Mouse (Mus musculus) heart, adult 2 months (tissue): Measurements from ENCODE around the gene Galnt7. TPM values are rescaled to one million over a fixed set of nuclear protein-coding genes. Genes with fewer than 3 reads are reported as not detected.

Source experiments
- DNase-seq, 2 experiments: peaks; one replicate each; pipeline ENCODE4 v3.0.0; 2021
- H3K27ac ChIP-seq: fragments of 200-600 bp; 2 replicates; pipeline ENCODE4 v1.8.1; 2022
- H3K27me3 ChIP-seq: fragments of 200-500 bp; 2 replicates; pipeline ENCODE4 v1.6.1; 2012; ENCODE audit warnings: mild to moderate bottlenecking, low read length, inconsistent platforms, mixed read lengths; ENCODE audit not compliant: control insufficient read depth, insufficient read depth
- H3K36me3 ChIP-seq: fragments of 200-500 bp; 2 replicates; pipeline ENCODE4 v1.6.1; 2012; ENCODE audit warnings: low read length, inconsistent platforms; ENCODE audit not compliant: control insufficient read depth, insufficient read depth
- H3K4me1 ChIP-seq: fragments of 200-500 bp; 2 replicates; pipeline ENCODE4 v1.6.1; 2011; ENCODE audit warnings: low read length; ENCODE audit not compliant: control insufficient read depth, insufficient read depth
- H3K4me3 ChIP-seq: fragments of 200-600 bp; 2 replicates; pipeline ENCODE4 v1.8.1; 2022
- H3K79me2 ChIP-seq: fragments of 200-500 bp; replicated peaks from 2 replicates; pipeline ENCODE4 v1.6.1; 2012; ENCODE audit warnings: mild to moderate bottlenecking, inconsistent platforms, low read length, moderate library complexity, mixed read lengths; ENCODE audit not compliant: control insufficient read depth, insufficient read depth
- H3K9ac ChIP-seq: fragments of 200-500 bp; 2 replicates; pipeline ENCODE4 v1.6.1; 2012; ENCODE audit warnings: low read depth, mild to moderate bottlenecking, control low read depth, inconsistent platforms, low read length, mixed read lengths
- CTCF ChIP-seq: fragments of 200-600 bp; IDR thresholded peaks from 2 replicates; pipeline ENCODE4 v1.8.1; 2022; ENCODE audit warnings: antibody characterized with exemption, mild to moderate bottlenecking, moderate library complexity
- EP300 ChIP-seq: fragments of 200-500 bp; IDR thresholded peaks from 2 replicates; pipeline ENCODE4 v1.6.1; 2011; ENCODE audit warnings: low read depth, low read length, control low read depth; ENCODE audit not compliant: insufficient read depth
- POLR2A ChIP-seq: fragments of 200-500 bp; IDR thresholded peaks from 2 replicates; pipeline ENCODE4 v1.6.1; 2011; ENCODE audit warnings: mild to moderate bottlenecking, low read depth, low read length, control low read depth; ENCODE audit not compliant: insufficient read depth
- WGBS: fragments of 180-500 bp; shearing (Covaris S2); methylation state at CpG from one replicate; pipeline ENCODE4 v1.1.7; 2018; 5-methylcytosine and 5-hydroxymethylcytosine counted together
- intact Hi-C: fragments of 180-260 bp; cut with DNase I; formaldehyde crosslinking; loops from one replicate; pipeline ENCODE4 v1.15.1; 2025
- polyA plus RNA-seq: library from polyadenylated mRNA; depleted of rRNA; stranded (reverse); fragments of >200 nt; gene quantifications from 2 replicates; pipeline ENCODE4 v1.2.3, GENCODE M21; 2012
- total RNA-seq, 2 experiments: library from RNA; stranded (reverse); gene quantifications; 2 replicates each; pipeline ENCODE4 v1.2.3; 2021

Galnt7 gene
- total and polyA plus RNA-seq, 3 experiments = 1.7 to 4.8 (median 4.5) TPM

- Histone ChIP-seq H3K4me3 (no peak overlapping the region), H3K27ac (no peak overlapping the region), H3K27me3 (no peaks in the 10 kb centered on the region), H3K36me3 (no peaks in the 10 kb centered on the region), H3K79me2 (peaks cover 4% of the 10 kb centered on the region; the same call in 1 of the 2 replicates), H3K4me1 (peaks cover 5% of the 10 kb centered on the region), H3K9ac (no peak overlapping the region)
- 68% methylated on average over 15 of the region's 15 CpGs for WGBS
- intact Hi-C loops = no loop called here
- no peak for TF ChIP-seq CTCF
- TF ChIP-seq POLR2A = no peak
- no peak for TF ChIP-seq EP300
- DNase-seq = no peak
These were observed 15.1 kb downstream of the Galnt7 start for GRCm38 (mm10) chr8:57637599-57638280.

DNA sequence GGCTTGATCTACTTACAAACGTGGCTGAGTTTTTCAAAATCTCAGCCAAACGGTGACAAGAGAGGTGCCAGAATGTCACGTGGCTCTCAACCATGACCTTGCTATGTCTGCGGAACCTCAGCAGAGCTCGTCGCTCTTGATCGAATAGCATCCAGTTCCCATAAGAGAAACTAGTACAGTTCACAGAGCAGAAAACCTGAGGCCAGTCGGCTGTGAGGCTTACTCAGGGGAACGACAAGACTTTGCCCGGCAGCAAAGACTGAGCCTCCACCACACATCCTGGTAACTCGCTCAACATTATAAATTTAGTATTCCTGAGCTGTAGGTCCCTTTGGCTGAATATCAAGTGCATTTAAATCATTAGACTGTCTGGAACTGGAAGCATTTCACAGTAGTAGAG, 16.1 kb downstream of the Galnt7 start:
- 68% methylated on average over 11 of the region's 11 CpGs for WGBS
- TF ChIP-seq CTCF (no peak), POLR2A (no peak), EP300 (no peak)

GRCm38 (mm10) chr8:57636281-57636680, 16.6 kb downstream of the Galnt7 start:
- Histone ChIP-seq H3K4me1 (peaks cover 2% of the 10 kb centered on the region; the same call in 1 of the 2 replicates), H3K79me2 (0 out of 2 replicates have a peak, but pooled peaks cover 1% of the 10 kb centered on the region), H3K27ac (no peak overlapping the region), H3K4me3 (no peak overlapping the region), H3K9ac (no peak overlapping the region), H3K27me3 (no peaks in the 10 kb centered on the region), H3K36me3 (no peaks in the 10 kb centered on the region)
- intact Hi-C loops = no loop called here
- whole genome bisulfite sequencing = 35% methylated on average over 3 of the region's 3 CpGs
- TF ChIP-seq POLR2A (no peak), CTCF (no peak)
- DNase-seq = no peak

More for the DNA sequence above, 16.1 kb downstream of the Galnt7 start:
- Histone ChIP-seq H3K27me3 (no peaks in the 10 kb centered on the region), H3K36me3 (no peaks in the 10 kb centered on the region), H3K79me2 (0 out of 2 replicates have a peak, but pooled peaks cover 1% of the 10 kb centered on the region), H3K4me3 (no peak overlapping the region), H3K4me1 (peaks cover 3% of the 10 kb centered on the region), H3K9ac (no peak overlapping the region), H3K27ac (no peak overlapping the region)
- intact Hi-C loops = no loop called here
- no peak for DNase-seq

GRCm38 (mm10) chr8:57631780-57632179, 21.1 kb downstream of the Galnt7 start:
- Histone ChIP-seq H3K36me3 (no peaks in the 10 kb centered on the region; the same call in 1 of the 2 replicates), H3K79me2 (peaks cover 1% of the 10 kb centered on the region; the same call in 1 of the 2 replicates), H3K27ac (no peak overlapping the region), H3K4me3 (no peak overlapping the region), H3K4me1 (peaks cover 6% of the 10 kb centered on the region), H3K27me3 (no peaks in the 10 kb centered on the region), H3K9ac (no peak overlapping the region)
- intact Hi-C loops = no loop called here
- WGBS = 85% methylated on average over 7 of the region's 7 CpGs
- DNase-seq = no peak
- no peak for TF ChIP-seq CTCF
- TF ChIP-seq EP300 = no peak
- no peak for TF ChIP-seq POLR2A

- Histone ChIP-seq H3K27me3 (no peaks in the 10 kb centered on the region), H3K79me2 (peaks cover 1% of the 10 kb centered on the region; the same call in 1 of the 2 replicates), H3K4me1 (peaks cover 6% of the 10 kb centered on the region), H3K4me3 (no peak overlapping the region), H3K36me3 (peaks cover 2% of the 10 kb centered on the region), H3K9ac (no peak overlapping the region), H3K27ac (no peak overlapping the region)
- intact Hi-C loops = no loop called here
- WGBS = 93% methylated on average over 8 of the region's 8 CpGs
- DNase-seq = no peak
- TF ChIP-seq POLR2A = no peak
- no peak for TF ChIP-seq EP300
- TF ChIP-seq CTCF = no peak
These were observed 22.7 kb downstream of the Galnt7 start for GRCm38 (mm10) chr8:57630148-57630547.

- Histone ChIP-seq H3K4me1 (peaks cover 6% of the 10 kb centered on the region), H3K36me3 (peaks cover 2% of the 10 kb centered on the region), H3K27ac (no peak overlapping the region), H3K4me3 (no peak overlapping the region), H3K9ac (no peak overlapping the region), H3K79me2 (peaks cover 1% of the 10 kb centered on the region; the same call in 1 of the 2 replicates), H3K27me3 (no peaks in the 10 kb centered on the region)
- intact Hi-C loops = no loop called here
- TF ChIP-seq POLR2A (no peak), CTCF (no peak), EP300 (no peak)
- DNase-seq = no peak
- 82% methylated on average over 6 of the region's 6 CpGs for WGBS
These were observed 23.8 kb downstream of the Galnt7 start for GRCm38 (mm10) chr8:57628787-57629664.
